Mouse (Mus musculus): ENCODE results near the gene Hip1r. TPM values are rescaled to one million over a fixed set of nuclear protein-coding genes. Genes with fewer than 3 reads are reported as not detected.
A peak's percentile ranks its signal among the peaks of the same experiment; 100 is the strongest.

Hip1r gene
- total RNA-seq, 2 experiments from 2014 or later: 5.6 to 14.3 TPM

DNA sequence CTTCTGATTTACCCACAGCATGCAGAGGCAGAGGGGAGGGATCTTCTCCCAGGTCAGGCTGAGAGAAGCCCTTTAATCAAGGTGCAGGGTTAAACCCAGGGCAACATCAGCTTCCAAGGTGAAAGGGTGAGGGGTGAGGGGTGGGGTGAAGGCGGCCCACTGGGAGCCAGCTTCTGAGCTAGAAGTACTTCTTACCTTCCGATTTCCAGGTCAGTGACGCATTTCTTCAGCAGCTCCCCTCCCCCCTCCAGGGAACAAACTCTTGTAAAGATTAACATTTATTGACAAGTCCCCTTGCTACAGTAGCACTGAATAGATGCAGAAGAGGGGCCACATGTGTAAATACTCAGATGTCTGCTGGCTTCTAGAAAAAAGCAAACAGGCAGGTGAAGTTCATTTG is 3.8 kb downstream of the Hip1r start:
- intact Hi-C loops (cut with DNase I): no loop called here
- Histone ChIP-seq H3K4me3 (no peak overlapping the region), H3K27ac (no peak overlapping the region)
- DNase-seq: no peak
- TF ChIP-seq CTCF (IDR thresholded peaks at IDR 0.05): no peak

DNA sequence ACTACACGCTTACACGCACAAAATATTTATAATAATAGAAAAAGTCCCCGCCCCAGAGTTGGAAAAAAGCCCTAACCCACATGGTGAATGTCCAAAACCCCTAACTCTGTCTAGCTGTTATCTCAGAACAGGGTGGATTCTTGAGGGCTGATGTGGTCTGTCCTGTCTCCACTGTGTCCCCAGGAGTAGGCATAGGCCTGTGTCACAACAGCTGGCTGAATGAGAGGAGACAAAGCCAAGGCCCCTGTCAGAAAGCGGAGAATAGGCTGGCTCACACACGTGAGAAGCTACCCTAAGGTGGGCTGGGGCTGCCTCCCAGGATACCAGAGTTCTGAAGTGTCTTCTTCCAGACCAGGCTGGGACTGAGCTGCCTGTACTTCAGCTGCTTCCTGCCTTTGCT is 4.7 kb downstream of the Hip1r start:
- intact Hi-C loops (cut with DNase I): no loop called here
- TF ChIP-seq CTCF (IDR thresholded peaks at IDR 0.05): no peak
- H3K4me3 ChIP-seq: no peak overlapping the region
- no peak for DNase-seq
- H3K27ac ChIP-seq: peak overlapping the region; percentile 24; the same call in 1 of the 2 replicates

DNA sequence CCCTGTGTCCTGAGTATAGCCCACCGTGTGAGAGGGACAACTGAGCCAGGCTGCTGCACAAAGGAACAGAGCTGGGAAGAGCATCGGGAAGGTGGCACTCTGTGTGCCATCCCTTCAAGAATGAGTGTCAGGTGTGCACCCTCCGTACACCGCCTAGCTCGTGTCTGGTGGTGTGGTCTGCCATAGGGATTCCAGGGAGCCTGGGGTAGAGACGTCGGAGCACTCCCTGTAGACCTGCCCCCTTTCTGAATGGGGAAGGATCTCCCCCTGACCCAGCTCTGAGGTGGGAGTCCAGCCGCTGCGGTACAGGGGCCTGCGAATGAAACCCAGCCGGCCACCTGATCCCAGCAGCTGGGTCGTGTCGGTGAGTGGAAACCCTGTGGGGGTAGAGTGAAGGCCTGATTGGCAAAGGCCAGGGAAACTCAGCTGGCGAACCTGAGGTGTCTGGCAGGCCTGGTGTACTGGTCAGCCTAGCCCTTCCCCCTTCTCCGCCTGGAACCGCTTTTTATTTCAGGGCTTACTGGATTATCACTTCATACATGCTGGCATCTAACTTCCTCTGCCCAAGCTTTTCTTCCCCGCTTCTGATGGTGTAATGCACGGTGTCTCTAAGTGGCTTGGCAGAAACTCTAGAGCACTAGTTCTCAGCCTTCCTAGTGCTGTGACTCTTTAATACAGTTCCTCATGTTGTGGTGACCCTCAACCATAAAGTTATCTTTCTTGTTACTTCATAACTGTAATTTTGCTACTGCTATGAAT is 6.0 kb downstream of the Hip1r start:
- no peak for TF ChIP-seq CTCF (IDR thresholded peaks at IDR 0.05)
- peak overlapping the region; percentile 76 for H3K27ac ChIP-seq
- DNase-seq: peak; percentile 87
- H3K4me3 ChIP-seq: peak overlapping the region; percentile 48
- intact Hi-C loops (cut with DNase I): no loop called here

GRCm38 (mm10) chr5:123979980-123980369 is 6.5 kb downstream of the Hip1r start:
- TF ChIP-seq CTCF (IDR thresholded peaks at IDR 0.05): no peak
- no peak for DNase-seq
- intact Hi-C loops (cut with DNase I): no loop called here
- H3K4me3 ChIP-seq: peak overlapping the region; percentile 48
- H3K27ac ChIP-seq: peak overlapping the region; percentile 76

- peak overlapping the region; percentile 48 for H3K4me3 ChIP-seq
- peak overlapping the region; percentile 76 for H3K27ac ChIP-seq
- TF ChIP-seq CTCF (IDR thresholded peaks at IDR 0.05): no peak
- no peak for DNase-seq
- intact Hi-C loops (cut with DNase I): no loop called here
Measured at GRCm38 (mm10) chr5:123980521-123981249, 7.3 kb downstream of the Hip1r start.

GRCm38 (mm10) chr5:123981250-123981554 is 7.8 kb downstream of the Hip1r start:
- intact Hi-C loops (cut with DNase I): no loop called here
- no peak overlapping the region for H3K4me3 ChIP-seq
- TF ChIP-seq CTCF (IDR thresholded peaks at IDR 0.05): no peak
- H3K27ac ChIP-seq: peak overlapping the region; percentile 76
- peak; percentile 67 for DNase-seq

DNA sequence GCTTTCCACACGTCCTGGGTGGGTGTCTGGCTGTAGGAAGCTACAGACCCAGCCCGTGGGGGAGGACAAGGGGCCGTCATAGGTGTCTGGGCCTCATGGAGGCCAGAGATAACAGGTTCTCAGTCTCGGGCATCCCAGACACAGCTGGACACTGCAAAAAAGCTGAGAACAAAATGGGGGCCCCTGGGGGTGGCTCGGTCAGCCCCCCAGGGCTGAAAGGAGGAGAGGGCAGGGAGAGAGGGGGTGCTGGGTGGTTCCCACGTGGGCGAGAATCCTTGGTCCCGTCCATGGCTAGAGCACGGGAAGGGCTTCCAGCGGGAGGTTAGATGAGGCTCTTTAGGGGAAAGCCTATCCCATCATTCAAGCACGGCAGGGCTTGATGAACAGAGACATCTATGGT is 9.4 kb downstream of the Hip1r start:
- no peak overlapping the region for H3K27ac ChIP-seq
- no peak overlapping the region for H3K4me3 ChIP-seq
- no peak for TF ChIP-seq CTCF (IDR thresholded peaks at IDR 0.05)
- no peak for DNase-seq
- intact Hi-C loops (cut with DNase I): no loop called here

GRCm38 (mm10) chr5:123985434-123985833 is 12.0 kb downstream of the Hip1r start:
- Histone ChIP-seq H3K4me3 (no peak overlapping the region), H3K27ac (no peak overlapping the region)
- DNase-seq: peak; percentile 23
- no peak for TF ChIP-seq CTCF (IDR thresholded peaks at IDR 0.05)
- intact Hi-C loops (cut with DNase I): no loop called here

- intact Hi-C loops (cut with DNase I): no loop called here
- peak; percentile 14 for DNase-seq
- no peak overlapping the region for H3K27ac ChIP-seq
- no peak for TF ChIP-seq CTCF (IDR thresholded peaks at IDR 0.05)
- no peak overlapping the region for H3K4me3 ChIP-seq
Measured at GRCm38 (mm10) chr5:123986925-123987324, 13.5 kb downstream of the Hip1r start.

- Histone ChIP-seq H3K27ac (no peak overlapping the region), H3K4me3 (no peak overlapping the region)
- TF ChIP-seq CTCF (IDR thresholded peaks at IDR 0.05): no peak
- intact Hi-C loops (cut with DNase I): no loop called here
- DNase-seq: peak; percentile 10
Measured at GRCm38 (mm10) chr5:123987511-123987910, 14.1 kb downstream of the Hip1r start.

- intact Hi-C loops (cut with DNase I): no loop called here
- Histone ChIP-seq H3K27ac (0 out of 2 replicates have a peak overlapping the region, but pooled peaks have one; percentile 24), H3K4me3 (no peak overlapping the region)
- DNase-seq: no peak
- TF ChIP-seq CTCF (IDR thresholded peaks at IDR 0.05): no peak
Measured at GRCm38 (mm10) chr5:123989941-123990885, 16.8 kb downstream of the Hip1r start.

DNA sequence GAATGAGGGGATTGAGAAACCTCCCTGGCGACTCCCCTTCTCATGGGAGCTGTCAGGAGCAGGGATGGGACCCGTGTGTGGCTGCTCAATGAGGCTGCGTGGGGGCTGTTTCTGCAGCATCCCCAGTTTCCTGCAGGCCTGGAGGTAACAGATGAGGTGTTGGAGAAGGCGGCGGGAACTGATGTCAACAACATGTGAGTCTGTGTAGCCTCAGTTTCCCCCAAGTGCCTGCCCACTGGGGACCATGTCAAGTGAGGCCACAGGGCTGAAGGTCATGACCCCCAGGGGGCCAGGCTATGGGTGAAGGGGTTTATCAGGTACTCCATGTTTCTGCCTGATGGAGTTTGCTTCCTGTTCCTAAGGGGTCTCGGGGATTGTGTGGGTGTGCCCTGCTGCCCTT is 17.9 kb downstream of the Hip1r start:
- Histone ChIP-seq H3K27ac (peak overlapping the region; percentile 87), H3K4me3 (no peak overlapping the region)
- intact Hi-C loops (cut with DNase I): no loop called here
- TF ChIP-seq CTCF (IDR thresholded peaks at IDR 0.05): no peak
- DNase-seq: no peak

Data from gastrocnemius, adult 2 months (tissue).